Mouse (Mus musculus): ENCODE measurements around the gene Fchsd2. TPM values are rescaled to one million over a fixed set of nuclear protein-coding genes. Genes with fewer than 3 reads are reported as not detected.

Fchsd2 gene
- polyA plus RNA-seq, 1 experiment, result 14.7 TPM

GRCm38 (mm10) chr7:101310327-101311028 is 217.8 kb downstream of the Fchsd2 start:
- TF ChIP-seq POLR2A (IDR thresholded peaks at IDR 0.05; ENCODE audit: borderline replicate concordance, extremely low read depth, low read depth, low read length) (peak; percentile 77; the same call in 1 of the 2 replicates), CTCF (IDR thresholded peaks at IDR 0.05; ENCODE audit: insufficient read depth, low read length) (peak; percentile 52)
- Histone ChIP-seq H3K4me1 (ENCODE audit: control insufficient read depth, insufficient read depth, low read length) (peaks cover 3% of the 10 kb centered on the region), H3K4me3 (replicated peaks; ENCODE audit: extremely low read depth, low read depth, low read length) (peak overlapping the region; percentile 93)
- WGBS, result 1% methylated on average over 43 of the region's 43 CpGs
- DNase-seq, result peak; percentile 93

GRCm38 (mm10) chr7:101311061-101311460 is 218.4 kb downstream of the Fchsd2 start:
- no peak for DNase-seq
- 31% methylated on average over 2 of the region's 2 CpGs for WGBS
- TF ChIP-seq POLR2A (IDR thresholded peaks at IDR 0.05; ENCODE audit: borderline replicate concordance, extremely low read depth, low read depth, low read length), result no peak
- TF ChIP-seq CTCF (IDR thresholded peaks at IDR 0.05; ENCODE audit: insufficient read depth, low read length), result no peak
- Histone ChIP-seq H3K4me1 (ENCODE audit: control insufficient read depth, insufficient read depth, low read length) (peaks cover 3% of the 10 kb centered on the region), H3K4me3 (replicated peaks; ENCODE audit: extremely low read depth, low read depth, low read length) (peak overlapping the region; percentile 15)

- Histone ChIP-seq H3K4me1 (ENCODE audit: control insufficient read depth, insufficient read depth, low read length) (peaks cover 11% of the 10 kb centered on the region), H3K4me3 (replicated peaks; ENCODE audit: extremely low read depth, low read depth, low read length) (no peak overlapping the region)
- 77% methylated on average over 3 of the region's 3 CpGs for WGBS
- TF ChIP-seq CTCF (IDR thresholded peaks at IDR 0.05; ENCODE audit: insufficient read depth, low read length) (no peak), POLR2A (IDR thresholded peaks at IDR 0.05; ENCODE audit: borderline replicate concordance, extremely low read depth, low read depth, low read length) (no peak)
- DNase-seq, result no peak
Observed at GRCm38 (mm10) chr7:101313033-101313432, 220.4 kb downstream of the Fchsd2 start.

- TF ChIP-seq CTCF (IDR thresholded peaks at IDR 0.05; ENCODE audit: insufficient read depth, low read length), result no peak
- TF ChIP-seq POLR2A (IDR thresholded peaks at IDR 0.05; ENCODE audit: borderline replicate concordance, extremely low read depth, low read depth, low read length), result no peak
- Histone ChIP-seq H3K4me1 (ENCODE audit: control insufficient read depth, insufficient read depth, low read length) (peaks cover 11% of the 10 kb centered on the region), H3K4me3 (replicated peaks; ENCODE audit: extremely low read depth, low read depth, low read length) (no peak overlapping the region)
- DNase-seq, result no peak
- 70% methylated on average over 5 of the region's 5 CpGs for WGBS
Observed at GRCm38 (mm10) chr7:101314396-101314795, 221.7 kb downstream of the Fchsd2 start.

- no peak for TF ChIP-seq CTCF (IDR thresholded peaks at IDR 0.05; ENCODE audit: insufficient read depth, low read length)
- no peak for TF ChIP-seq POLR2A (IDR thresholded peaks at IDR 0.05; ENCODE audit: borderline replicate concordance, extremely low read depth, low read depth, low read length)
- H3K4me1 ChIP-seq (ENCODE audit: control insufficient read depth, insufficient read depth, low read length), result peaks cover 10% of the 10 kb centered on the region
- no peak overlapping the region for H3K4me3 ChIP-seq (replicated peaks; ENCODE audit: extremely low read depth, low read depth, low read length)
- no peak for DNase-seq
Observed at GRCm38 (mm10) chr7:101315699-101316098, 223.0 kb downstream of the Fchsd2 start.

- WGBS, result 20% methylated on average over 6 of the region's 6 CpGs
- TF ChIP-seq POLR2A (IDR thresholded peaks at IDR 0.05; ENCODE audit: borderline replicate concordance, extremely low read depth, low read depth, low read length), result no peak
- no peak for TF ChIP-seq CTCF (IDR thresholded peaks at IDR 0.05; ENCODE audit: insufficient read depth, low read length)
- Histone ChIP-seq H3K4me1 (ENCODE audit: control insufficient read depth, insufficient read depth, low read length) (peaks cover 10% of the 10 kb centered on the region), H3K4me3 (replicated peaks; ENCODE audit: extremely low read depth, low read depth, low read length) (no peak overlapping the region)
- peak; percentile 23 for DNase-seq
Observed at GRCm38 (mm10) chr7:101316591-101317001, 223.9 kb downstream of the Fchsd2 start.

- no peak for DNase-seq
- TF ChIP-seq CTCF (IDR thresholded peaks at IDR 0.05; ENCODE audit: insufficient read depth, low read length), result no peak
- no peak for TF ChIP-seq POLR2A (IDR thresholded peaks at IDR 0.05; ENCODE audit: borderline replicate concordance, extremely low read depth, low read depth, low read length)
- Histone ChIP-seq H3K4me1 (ENCODE audit: control insufficient read depth, insufficient read depth, low read length) (peaks cover 10% of the 10 kb centered on the region), H3K4me3 (replicated peaks; ENCODE audit: extremely low read depth, low read depth, low read length) (no peak within 1 kb of the TSS)
- WGBS, result 66% methylated on average over 3 of the region's 3 CpGs
Observed at GRCm38 (mm10) chr7:101317014-101317413, 224.4 kb downstream of the Fchsd2 start, which contains the start of gene Stard10. Gene Stard10, plus strand, starts transcription at chr7:101317086.

GRCm38 (mm10) chr7:101318848-101319247 is 226.2 kb downstream of the Fchsd2 start:
- Histone ChIP-seq H3K4me3 (replicated peaks; ENCODE audit: extremely low read depth, low read depth, low read length) (no peak overlapping the region), H3K4me1 (ENCODE audit: control insufficient read depth, insufficient read depth, low read length) (peaks cover 10% of the 10 kb centered on the region)
- 69% methylated on average over 4 of the region's 4 CpGs for WGBS
- TF ChIP-seq POLR2A (IDR thresholded peaks at IDR 0.05; ENCODE audit: borderline replicate concordance, extremely low read depth, low read depth, low read length), result no peak
- TF ChIP-seq CTCF (IDR thresholded peaks at IDR 0.05; ENCODE audit: insufficient read depth, low read length), result no peak
- DNase-seq, result no peak

GRCm38 (mm10) chr7:101319796-101320195 is 227.1 kb downstream of the Fchsd2 start:
- 78% methylated on average over 1 of the region's 1 CpGs for WGBS
- TF ChIP-seq CTCF (IDR thresholded peaks at IDR 0.05; ENCODE audit: insufficient read depth, low read length) (no peak), POLR2A (IDR thresholded peaks at IDR 0.05; ENCODE audit: borderline replicate concordance, extremely low read depth, low read depth, low read length) (no peak)

More at GRCm38 (mm10) chr7:101319796-101320195, 227.1 kb downstream of the Fchsd2 start:
- no peak overlapping the region for H3K4me3 ChIP-seq (replicated peaks; ENCODE audit: extremely low read depth, low read depth, low read length)
- no peak for DNase-seq
- H3K4me1 ChIP-seq (ENCODE audit: control insufficient read depth, insufficient read depth, low read length), result peaks cover 10% of the 10 kb centered on the region
